Mouse (Mus musculus) CH12F3 (cell line): Measurements from ENCODE around the gene Irgq.

Experiments used
- in situ Hi-C: fragments of 300-500 bp; cut with MboI; formaldehyde crosslinking; loops from 2 replicates; pipeline ENCODE4 v1.14.3; 2020; ENCODE audit warnings: low sequenced_read_pairs

The Irgq gene

DNA sequence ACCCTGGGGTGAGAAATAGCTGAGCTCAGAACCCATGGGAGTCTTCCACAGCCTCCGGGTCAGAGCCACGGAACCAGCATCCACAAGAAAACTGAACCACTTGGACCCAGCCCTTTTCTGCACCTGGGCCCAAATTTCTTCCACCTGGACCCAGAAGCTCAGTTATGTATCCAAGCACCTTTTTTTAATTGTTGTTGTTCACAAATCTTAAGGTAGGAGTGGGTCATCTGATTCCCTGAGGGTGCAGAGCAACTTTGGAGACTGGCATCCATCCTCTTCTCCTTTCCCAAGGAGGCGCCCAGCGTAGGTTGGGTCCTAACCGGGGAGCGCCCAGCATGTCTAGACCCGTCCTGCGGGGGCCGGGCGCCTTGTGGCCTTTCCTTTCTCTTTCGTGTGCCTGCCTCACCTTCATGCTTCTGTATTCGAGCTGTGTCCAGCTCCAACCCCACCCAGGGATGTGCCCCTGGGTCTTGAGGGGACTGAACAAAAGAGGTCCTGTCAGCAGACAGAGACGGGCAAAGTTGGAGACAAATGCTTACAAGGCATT, 15.7 kb downstream of the Irgq start, which contains the start of the genes Pinlyp and Xrcc1:
Gene Pinlyp (minus strand): TSS at position 51 of the 547 bp plus-strand sequence.
Gene Xrcc1 (plus strand): TSS at position 222 of the 547 bp plus-strand sequence.
- in situ Hi-C loops = no loop called here

DNA sequence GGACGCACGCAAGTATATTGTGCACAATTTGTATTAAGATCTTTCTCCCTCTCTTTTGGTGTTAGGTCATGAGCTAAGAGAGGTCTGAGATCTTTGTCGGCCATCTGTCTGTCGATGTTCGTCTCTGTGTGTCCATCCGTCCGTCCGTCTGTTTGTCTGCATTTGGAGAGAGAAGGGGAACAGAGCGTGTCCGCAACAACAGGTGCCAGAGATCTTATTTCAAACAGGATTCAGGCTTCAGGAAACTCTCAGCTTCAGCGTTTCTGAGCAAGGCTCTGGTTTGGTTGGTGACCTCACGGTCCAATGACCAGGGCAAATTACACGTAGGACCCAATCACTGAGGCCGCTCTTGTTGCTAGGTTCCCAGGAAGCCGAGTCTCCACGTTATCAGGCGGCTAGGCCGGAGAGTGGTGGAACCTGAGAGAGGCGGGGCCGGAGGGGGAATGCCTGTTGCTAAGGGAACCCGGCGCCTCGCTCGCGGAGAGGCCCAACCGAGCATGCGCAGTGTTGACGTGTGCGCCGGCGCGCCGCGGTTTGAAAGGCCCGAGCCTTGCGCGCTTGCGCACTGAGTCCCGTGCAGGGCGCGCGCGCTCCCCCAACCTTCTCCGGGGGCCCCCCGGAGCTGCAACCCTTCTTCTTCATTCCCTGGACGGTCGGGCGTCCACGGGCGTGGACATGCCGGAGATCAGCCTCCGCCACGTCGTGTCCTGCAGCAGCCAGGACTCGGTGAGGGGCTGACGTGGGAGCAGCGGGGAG, 16.3 kb downstream of the Irgq start:
- in situ Hi-C loops = no loop called here

DNA sequence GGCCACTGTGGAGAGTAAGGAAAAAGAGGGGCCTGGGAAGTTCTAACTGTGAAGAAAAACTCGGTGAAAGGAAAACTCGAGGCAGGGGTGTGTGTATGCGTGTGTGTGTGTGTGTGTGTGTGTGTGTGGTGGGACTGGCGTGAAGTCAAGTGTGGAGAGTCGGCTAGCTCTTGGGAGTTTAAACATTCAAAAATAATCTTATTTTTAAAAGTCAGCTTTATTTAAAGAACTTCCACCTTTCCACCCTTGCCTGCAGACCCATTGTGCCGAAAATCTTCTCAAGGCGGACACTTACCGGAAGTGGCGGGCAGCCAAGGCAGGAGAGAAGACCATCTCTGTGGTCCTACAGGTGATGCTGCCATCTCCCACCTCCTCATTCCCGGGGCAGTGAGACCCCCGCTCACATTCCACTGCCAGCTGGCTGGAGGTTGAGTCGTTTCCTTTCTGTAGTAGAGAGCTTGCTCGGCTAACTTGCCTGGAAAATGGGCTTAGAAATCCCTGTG, 17.1 kb downstream of the Irgq start:
- in situ Hi-C loops = no loop called here

DNA sequence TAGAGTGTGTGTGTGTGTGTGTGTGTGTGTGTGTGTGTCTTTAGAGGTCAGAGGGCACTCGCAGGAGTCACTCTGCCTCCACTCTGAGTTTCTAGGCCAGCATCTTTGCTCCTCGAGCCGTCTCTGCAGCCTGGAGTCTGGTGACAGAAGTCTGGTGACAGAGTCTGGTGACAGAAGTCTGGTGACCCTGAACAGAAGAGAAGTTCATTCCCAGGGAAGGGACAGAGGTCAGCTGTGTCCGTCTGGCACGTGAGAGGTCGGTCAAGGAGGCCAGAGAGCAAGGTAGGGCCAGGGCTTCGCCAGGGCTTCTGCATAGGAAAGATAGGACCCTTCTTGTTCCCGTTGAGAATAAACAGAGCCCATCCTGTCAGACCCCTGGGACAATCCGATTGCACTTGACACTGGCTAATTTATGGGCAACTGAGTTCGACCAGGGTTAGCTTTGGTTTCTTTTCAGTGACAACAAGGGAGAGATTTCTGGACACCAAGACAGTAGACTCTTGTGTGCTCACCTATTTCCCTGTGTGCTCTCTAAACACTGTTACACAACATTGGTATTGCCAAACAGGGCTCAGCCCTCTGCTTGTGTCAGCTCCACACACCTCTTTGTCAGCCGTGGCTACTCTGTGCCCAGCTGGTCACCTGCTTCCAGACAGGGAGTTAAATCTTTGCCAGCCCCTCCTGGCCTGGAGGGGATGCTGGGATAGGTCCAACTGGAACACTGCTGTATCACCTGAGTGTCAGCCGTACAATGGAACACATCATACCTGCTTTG, 21.7 kb downstream of the Irgq start:
- in situ Hi-C loops = no loop called here

DNA sequence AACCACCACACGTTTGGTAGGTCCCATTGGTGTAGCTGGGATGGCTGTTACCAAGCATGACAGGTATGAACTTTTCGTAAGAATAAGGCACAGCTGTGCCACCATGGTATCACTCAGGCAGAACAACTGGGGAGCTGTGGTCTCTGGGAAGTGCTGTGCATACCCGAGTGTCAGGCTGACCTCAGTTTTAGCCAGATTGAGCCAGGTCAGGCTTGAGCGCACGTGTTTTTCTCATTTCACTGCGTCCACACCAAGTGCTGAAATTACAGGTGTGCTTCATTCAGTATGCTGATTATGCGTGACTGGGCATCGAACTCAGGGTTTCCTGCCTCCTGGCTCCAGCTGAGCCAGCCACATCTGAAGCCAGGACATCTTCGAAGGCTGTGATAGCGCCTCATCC, 25.3 kb downstream of the Irgq start:
- in situ Hi-C loops = no loop called here

DNA sequence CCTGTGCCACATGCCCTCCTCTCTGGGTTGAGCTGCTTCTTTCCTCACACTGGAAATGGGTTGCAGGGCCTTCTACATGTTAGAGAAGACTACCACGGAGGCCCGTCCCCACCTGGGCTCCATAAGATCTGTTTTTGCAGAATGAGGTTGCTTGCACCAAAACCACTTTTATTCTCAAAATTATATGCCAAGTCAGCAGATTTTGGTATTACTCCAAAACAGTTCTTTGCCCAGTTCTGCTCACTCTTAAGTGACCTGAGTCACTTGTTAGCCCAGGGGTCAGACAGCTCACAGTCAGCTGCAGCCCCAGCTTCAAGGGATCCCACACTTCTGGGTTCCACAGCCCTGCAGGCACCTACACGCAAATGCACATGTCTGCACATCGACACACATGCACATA, 31.0 kb downstream of the Irgq start:
- in situ Hi-C loops = no loop called here

DNA sequence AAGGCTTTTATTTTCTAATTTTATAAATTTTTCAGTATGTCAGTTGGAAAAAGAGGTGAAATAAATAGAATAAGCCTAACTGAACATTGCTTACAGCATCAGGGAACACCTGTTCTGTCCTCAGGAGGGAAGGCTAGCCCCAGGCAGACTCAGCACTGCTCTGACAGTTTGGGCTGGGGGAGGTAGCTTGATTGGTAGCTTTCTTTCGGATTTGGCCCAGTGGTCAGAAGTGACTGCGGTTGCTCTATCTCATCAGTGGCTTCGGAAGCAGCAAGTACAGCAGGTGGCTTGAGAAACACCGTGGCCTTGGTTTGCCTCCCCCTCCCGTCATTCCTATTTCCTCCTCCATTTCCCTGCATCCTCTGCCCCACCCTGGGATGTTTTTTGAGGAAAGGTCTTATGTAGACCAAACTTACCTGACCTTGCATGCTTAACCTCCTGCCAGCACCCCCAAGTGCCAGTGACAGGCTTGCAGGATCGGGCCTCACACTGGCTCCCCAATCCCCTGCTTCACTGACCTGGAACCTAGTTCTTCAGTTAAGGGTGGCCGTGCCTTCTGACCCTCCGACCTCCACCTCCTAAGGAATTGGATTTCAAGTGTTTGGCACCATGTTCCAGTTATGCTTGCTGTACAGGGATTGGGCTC, 32.8 kb downstream of the Irgq start:
- in situ Hi-C loops = no loop called here

DNA sequence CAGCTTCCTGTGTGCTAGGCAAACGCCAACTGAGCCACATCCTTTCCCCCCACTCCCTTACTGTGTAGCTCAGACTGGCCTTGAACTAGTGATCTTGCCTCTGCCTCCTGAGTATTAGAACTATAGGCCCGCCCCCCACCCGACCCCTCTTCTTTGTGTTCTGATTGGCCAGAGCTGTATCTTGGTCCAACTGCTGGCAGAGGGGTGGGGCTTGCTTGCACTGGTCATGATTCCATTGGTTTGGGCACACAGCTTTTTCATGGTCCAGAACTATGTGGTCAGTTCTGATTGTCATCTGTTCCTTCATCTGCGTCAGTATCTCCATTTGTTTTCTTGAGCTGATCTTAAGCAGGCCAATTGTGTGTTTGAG, 33.3 kb downstream of the Irgq start:
- in situ Hi-C loops = no loop called here

DNA sequence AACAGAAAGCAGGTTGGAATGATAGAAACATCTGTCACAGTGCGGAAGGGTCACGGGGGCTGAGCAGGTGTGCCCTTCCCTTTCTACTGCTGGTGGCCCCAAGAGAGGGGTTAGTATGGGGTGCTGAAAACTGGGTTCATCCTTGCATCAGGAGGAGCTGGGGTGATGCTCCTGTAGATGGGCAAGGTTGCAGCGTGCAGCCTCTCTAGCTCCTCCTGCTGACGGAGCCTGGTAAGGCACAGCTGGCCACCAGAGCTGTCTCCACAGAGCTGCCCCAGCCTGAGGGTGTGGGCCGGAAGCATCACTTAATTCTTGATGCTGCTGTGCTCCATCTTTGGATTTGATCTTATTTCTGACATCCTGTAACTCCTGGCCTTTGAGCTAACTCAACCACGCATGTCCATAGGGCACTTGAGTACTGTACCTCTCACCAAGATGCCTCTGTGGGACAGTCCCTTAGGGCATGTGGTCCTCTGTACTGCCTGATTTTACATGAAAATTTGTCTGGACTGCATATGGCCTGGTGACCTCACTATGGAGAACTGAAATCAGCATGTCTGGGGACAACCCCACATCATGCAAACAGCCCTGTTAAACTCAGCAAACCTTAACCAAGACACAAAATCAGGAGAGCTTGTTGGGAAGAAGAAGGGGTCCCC, 34.2 kb downstream of the Irgq start:
- in situ Hi-C loops = no loop called here

DNA sequence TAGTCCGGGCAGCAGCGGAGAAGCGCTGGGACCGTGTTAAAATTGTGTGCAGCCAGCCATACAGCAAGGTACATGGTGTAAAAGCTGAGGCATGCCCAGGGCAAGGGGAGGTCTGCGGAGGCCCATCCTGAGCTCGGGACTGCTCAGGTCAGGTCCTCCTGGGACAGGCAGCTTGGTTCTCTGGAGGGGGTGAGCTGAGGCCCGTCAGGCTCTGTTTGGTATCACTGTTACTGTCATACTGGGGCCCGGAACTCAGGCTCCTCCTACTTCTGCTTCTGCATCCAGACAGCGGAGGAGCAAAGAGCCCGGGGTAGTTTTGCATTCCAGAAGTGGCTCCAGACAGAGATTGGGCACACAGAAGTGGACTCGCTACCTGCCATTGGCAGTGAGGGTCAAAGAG, 35.1 kb downstream of the Irgq start:
- in situ Hi-C loops = no loop called here

DNA sequence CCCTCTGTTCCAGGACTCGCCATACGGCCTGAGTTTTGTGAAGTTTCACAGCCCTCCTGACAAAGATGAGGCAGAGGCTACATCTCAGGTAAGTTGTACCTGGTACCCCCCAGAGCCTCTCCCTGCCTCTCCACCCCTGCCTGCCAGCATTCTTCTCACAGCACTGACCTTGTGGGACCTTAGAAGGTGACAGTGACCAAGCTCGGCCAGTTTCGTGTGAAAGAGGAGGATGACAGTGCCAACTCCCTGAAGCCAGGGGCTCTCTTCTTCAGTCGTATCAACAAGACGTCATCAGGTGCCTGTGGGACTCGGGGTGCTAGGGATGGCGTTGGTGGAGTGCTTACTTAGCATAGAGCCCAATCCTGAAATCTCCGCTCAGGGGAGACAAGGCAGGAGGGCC, 35.7 kb downstream of the Irgq start:
- in situ Hi-C loops = no loop called here

DNA sequence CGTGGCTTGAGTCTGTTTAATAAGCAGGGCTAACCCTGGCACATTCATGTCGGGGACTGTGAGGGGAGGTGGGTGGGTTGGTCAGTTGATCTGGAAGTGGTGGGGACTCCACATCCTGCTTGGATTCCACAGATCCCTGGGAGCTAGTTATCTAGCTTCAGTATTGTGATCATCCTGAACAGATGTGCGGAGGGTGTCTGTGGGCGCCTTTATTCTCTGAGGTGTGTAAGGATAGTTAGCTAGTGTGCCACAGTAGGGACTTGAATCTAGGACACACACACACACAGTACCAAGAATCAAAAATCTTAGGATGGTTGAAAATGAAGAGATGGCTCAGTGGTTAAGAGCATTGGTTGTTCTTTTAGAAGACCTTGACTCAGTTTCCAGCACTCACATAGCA, 38.0 kb downstream of the Irgq start:
- in situ Hi-C loops = no loop called here

DNA sequence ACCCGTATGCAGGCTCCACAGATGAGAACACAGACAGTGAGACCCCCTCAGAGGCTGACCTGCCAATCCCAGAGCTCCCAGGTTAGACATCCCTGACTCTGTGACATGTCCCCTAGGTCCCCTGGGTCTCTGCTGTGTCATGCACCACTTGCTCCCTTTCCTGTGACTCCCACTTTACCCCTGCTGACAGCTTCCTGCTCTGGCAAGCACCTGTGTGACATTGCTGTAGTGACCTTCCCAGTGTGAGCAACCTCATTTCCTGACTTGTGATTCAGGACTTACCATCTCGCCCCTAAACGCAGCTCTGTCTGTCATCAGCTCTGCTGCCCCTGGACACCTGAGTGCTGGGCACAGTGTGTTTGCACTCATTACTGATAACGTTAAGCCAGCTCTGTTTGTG, 40.6 kb downstream of the Irgq start:
- in situ Hi-C loops = no loop called here

DNA sequence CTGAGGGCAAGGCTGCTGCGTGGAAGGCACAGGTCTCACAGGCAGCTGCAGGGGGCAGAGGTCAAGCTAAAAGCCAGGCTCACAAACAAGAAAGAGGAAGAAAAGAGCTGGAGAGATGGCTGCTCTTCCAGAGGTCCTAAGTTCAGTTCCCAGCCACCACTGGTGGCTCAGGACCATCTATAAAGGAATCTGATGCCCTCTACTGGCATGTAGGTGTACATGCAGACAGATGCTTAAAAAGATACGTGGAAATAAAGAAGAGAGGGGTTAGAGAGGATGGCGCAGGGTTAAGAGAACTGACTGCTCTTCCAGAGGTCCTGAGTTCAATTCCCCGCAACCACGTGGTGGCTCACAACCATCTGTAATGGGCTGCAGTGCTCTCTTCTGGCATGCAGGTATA, 42.0 kb downstream of the Irgq start:
- in situ Hi-C loops = no loop called here

DNA sequence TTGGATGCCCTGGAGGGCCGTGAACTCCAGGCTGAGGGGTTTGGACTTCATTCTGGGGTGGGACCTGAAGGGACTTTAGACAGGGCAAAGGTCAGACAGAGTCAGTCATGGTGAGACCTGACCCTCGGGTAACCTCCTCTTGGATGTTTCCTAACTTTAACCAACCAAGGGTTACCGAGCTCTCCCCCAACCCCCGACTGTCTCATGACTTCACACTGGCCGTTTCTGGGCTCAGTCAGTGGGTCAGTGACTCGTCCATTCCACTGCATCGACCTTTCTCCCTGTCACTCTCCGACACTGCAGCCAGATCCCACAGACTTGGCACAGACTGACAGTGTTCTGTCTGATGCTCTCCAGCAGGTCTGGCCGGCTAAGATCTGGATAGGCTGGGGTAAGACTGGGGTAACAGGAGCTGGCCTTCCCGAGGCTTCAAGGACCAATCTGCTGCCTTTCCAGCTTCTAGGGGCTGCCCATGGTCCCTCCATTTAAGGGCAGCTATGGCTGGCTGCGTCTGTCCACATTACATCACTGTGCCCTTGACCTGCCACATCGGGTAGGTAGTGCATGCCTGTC, 43.8 kb downstream of the Irgq start:
- in situ Hi-C loops = no loop called here

DNA sequence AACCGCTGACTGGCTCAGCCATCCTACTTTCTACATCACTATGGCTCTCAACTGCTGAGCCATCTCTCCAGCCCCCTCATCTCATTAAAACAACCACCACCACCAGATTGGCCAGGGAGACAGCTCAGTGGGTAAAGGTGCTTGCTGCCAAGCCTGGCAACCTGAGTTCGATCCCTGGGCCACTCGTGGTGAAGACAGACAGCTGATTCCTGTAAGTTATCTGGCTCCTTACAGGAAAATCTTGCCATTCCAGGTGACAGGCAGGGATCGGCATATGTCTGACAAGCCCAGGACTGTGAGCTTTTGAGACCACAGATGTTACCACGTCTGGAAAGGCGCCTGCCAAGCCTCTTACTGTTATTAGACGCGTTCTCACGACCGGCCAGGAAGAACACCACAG, 47.3 kb downstream of the Irgq start:
- in situ Hi-C loops = no loop called here

DNA sequence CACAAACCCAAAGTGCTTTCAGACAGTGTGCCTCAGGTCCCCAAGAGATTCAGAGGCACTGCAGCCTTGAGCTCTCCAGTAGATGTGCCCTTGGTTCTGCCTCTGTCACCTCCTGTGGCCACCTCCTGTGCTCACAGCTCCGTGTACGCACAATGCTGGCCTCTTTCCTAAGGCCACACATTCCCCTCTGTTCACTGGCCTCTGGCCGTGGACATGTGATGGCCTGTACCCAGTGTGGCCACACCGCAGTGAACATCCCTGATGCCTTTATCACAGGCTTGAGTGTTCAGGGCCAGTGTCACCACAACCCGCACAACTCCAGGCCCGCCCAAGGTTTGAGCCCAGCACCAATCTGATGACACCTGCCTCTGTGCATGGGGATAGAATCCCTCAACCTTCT, 54.4 kb downstream of the Irgq start:
- in situ Hi-C loops = no loop called here

DNA sequence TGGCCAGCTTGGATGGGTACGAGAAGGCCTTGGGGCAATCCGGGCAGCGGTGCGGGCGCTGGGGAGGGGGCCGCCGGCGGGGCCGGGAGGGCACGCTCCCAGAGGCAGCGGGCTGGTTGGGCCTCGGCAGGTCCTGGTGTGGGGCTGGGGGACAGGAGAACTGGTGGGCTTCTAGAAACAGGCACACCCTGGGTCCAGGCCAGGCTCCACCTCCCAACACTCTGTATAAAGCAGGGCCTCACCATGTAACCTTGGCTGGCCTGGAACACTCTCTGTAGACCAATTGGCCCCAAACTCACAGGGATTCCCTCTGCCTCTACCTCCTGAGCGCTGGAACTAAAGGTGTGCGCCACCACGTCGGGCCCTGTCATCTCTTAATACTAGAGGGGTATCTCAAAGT, 55.5 kb downstream of the Irgq start:
- in situ Hi-C loops = no loop called here

DNA sequence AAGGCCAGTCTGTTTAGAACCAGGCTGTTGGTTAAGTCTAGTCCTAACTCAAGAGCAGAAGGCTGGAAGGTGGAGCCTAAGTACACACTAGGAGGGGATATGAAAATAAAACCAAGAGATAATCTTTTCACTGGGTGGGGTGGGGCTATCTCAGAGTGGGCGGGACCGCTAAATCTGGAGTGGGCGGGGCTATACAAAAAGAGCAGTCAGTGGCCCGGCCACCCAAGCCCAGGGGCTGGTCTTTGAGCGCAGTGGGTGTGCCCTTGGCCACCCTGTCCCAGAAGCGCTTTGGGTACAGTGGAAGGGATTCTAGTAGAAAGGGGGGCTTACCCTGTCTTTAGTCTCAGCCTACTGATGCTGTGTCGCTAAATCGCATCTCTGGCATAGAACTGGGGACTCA, 56.3 kb downstream of the Irgq start:
- in situ Hi-C loops = no loop called here

DNA sequence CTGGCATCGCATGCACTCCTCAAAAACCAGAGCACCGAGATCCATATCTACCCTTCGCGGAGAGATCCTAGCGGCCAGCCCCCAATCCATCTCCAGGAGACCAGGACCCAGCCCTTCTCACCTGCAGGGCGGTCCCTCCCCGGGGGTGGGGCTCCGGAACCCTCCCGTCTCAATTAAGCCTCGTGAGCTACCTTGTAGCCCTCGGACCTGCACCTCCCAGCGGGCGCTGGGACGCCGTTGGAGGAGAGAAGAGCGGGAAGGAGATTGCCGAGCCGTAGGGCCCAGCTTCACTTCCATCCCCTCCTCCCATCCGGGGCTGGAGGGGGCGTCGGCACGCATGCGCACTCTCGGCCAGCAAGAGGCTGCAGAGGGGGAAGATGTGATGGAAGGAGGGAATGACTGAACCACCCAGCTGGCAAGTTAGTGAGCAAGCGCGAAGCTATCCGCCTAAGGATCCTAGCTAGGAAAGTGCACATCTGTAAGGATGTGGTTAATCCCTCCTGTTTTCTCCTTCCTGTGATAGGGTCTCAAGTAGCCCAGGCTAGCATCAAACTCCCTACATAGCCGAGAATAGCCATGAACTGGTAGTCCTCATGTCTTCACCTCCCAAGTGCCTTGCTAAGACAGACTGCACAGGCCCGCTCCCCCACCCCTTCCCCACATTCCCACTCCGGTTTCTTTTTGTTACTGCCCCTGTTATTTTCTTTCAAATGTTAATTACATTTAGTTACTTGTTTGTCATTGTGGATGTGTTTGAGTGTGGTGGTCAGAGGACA, 57.0 kb downstream of the Irgq start, which contains the start of the genes Ethe1 and Zfp575:
Gene Ethe1 (plus strand): TSS at position 214 of the 776 bp plus-strand sequence.
Gene Zfp575 (minus strand): TSS at position 312 of the 776 bp plus-strand sequence.
- in situ Hi-C loops = no loop called here
